Mouse (Mus musculus): ENCODE results near the gene Dmrtc1c1.
"Not testable (repeated sequence)": the region's sequence is repeated elsewhere in the genome, so short reads cannot be mapped to it uniquely, and the experiment has no call there.

The Dmrtc1c1 gene

DNA sequence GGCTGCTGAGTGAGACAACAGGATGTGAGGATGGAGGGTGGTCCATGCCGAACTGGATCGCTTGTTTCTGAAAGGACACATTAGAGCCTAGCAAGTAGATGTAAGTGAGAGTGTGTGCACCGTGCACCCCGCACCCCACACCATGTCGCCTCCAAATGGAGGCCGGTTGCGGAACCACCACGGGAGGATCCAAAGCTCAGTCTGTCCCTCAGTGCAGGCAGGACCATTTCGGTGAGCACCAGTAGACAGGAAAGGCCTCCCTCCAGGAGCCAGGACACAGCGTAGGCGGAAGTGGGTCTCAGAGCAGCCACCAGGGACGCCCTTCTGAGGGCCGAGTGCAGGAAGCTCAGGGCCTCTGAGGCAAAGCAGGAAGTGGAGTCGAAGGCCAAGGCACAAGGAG lies at the start of gene Dmrtc1c1:
Dmrtc1c1 (plus strand) TSS at position 301 of the 400 bp plus-strand sequence.
- not testable (repeated sequence) for H3K27me3 ChIP-seq (ENCODE audit: control insufficient read depth, insufficient read depth, low read length, poor library complexity, severe bottlenecking); H3K36me3 ChIP-seq (ENCODE audit: control insufficient read depth, insufficient read depth, low read length, poor library complexity, severe bottlenecking); DNase-seq (ENCODE audit: low read depth, low spot score)

DNA sequence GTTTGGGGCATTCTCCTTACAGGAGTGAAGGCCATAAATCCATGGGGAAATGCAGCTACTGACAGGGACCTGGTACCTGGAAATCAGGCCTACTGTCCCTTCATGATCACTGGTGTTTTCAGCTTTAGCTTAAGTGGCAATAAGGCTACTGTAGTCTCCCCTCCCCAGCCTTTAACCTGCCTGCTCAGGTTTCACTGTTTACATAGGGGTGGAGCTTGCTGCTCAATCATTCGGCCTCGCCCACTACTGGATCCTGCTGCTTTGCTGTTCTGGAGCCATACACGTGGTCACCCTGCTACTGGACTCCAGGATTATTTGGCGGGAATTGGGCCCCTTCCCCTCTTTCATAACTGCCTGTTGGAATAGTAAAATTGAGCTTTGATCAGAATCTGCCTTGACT lies 36.9 kb upstream of the Dmrtc1c1 start:
- no peak for DNase-seq (ENCODE audit: low read depth, low spot score)
- H3K27me3 ChIP-seq (ENCODE audit: control insufficient read depth, insufficient read depth, low read length, poor library complexity, severe bottlenecking): no peaks in the 10 kb centered on the region
- no peaks in the 10 kb centered on the region for H3K36me3 ChIP-seq (ENCODE audit: control insufficient read depth, insufficient read depth, low read length, poor library complexity, severe bottlenecking)

DNA sequence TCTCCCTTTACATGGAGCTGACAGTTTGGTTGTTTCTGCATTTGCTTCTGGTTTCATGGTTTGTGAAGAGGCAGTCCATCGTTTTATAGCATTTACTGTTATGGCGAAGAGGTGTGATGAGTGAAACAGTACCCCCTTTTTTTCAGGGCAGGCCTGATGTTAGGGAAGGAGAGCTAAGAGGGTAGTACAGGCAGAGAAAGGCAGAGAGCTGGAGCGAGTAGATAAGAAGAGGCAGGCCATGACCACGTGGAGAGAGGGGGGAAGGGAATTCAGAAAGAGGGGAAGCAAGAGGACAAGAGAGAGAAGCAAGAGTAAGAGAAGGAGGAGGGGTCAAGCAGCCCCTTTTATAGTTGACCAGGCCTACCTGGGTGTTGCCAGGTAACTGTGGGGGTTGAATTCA lies 9.5 kb downstream of the Dmrtc1c1 start:
- Histone ChIP-seq H3K27me3 (ENCODE audit: control insufficient read depth, insufficient read depth, low read length, poor library complexity, severe bottlenecking) (no peaks in the 10 kb centered on the region), H3K36me3 (ENCODE audit: control insufficient read depth, insufficient read depth, low read length, poor library complexity, severe bottlenecking) (no peaks in the 10 kb centered on the region)
- DNase-seq (ENCODE audit: low read depth, low spot score): no peak

DNA sequence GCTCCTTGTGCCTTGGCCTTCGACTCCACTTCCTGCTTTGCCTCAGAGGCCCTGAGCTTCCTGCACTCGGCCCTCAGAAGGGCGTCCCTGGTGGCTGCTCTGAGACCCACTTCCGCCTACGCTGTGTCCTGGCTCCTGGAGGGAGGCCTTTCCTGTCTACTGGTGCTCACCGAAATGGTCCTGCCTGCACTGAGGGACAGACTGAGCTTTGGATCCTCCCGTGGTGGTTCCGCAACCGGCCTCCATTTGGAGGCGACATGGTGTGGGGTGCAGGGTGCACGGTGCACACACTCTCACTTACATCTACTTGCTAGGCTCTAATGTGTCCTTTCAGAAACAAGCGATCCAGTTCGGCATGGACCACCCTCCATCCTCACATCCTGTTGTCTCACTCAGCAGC lies 51.8 kb downstream of the Dmrtc1c1 start, which contains the start of gene Dmrtc1c2:
Dmrtc1c2 (minus strand) TSS at position 101 of the 400 bp plus-strand sequence.
- not testable (repeated sequence) for DNase-seq (ENCODE audit: low read depth, low spot score); H3K36me3 ChIP-seq (ENCODE audit: control insufficient read depth, insufficient read depth, low read length, poor library complexity, severe bottlenecking); H3K27me3 ChIP-seq (ENCODE audit: control insufficient read depth, insufficient read depth, low read length, poor library complexity, severe bottlenecking)

All from splenic B cell, adult 2 months (primary cell).